21 mouse cellular contexts compared by ENCODE assay signal in the genomic region with DNA sequence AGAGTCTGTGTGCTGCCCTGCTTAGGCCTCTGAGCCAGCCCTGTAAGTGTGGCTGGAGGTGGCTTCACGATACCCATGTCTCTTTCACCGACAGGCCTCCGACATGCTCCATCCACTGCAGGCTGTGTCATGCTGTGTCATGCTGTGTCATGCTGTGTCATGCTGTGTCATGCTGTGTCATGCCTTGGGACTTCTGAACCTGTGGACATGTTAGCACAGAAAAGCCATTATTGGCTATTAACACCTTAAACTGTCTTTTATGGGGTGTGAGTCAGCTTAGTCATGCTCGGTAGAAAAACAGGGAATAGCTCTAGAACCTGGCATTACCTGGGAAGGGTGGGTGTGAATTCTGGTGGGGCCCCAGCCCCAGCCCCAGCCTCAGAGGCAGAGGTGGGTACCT.
DNase-seq lines count a peak whose midpoint lies in the region; ATAC-seq and TF ChIP-seq lines count a peak whose summit lies in the region.
"Had no signal": no experiment of that assay in that cellular context is flagged by ENCODE, and none has a peak within 500 bp of the region (broad histone marks: within the 10 kb centered on the region; RNA-seq: fewer than 3 reads in every experiment).

No protein-coding gene starts in this region.

- no peaks in the 10 kb centered on the region for H3K79me2 ChIP-seq in MEL (ENCODE audit: control insufficient read depth, insufficient read depth, low read length, poor library complexity)

- H3K27ac ChIP-seq in heart, embryonic 16.5 days (ENCODE audit: low read length), result peak overlapping the region; percentile 6; the same call in 1 of the 2 replicates
- H3K27ac ChIP-seq in heart, embryonic 11.5 days (ENCODE audit: low read depth, low read length), result no peak overlapping the region
- H3K27ac ChIP-seq in ES-Bruce4 (ENCODE audit: insufficient read depth, low read length) (no peak overlapping the region), MEL (ENCODE audit: control insufficient read depth, low read depth, low read length) (no peak overlapping the region)
- H3K27ac ChIP-seq: embryonic facial prominence, embryonic 12.5 days; intestine, embryonic 15.5 days; liver, embryonic 14.5 days had no signal

- no peak overlapping the region for H3K4me3 ChIP-seq in heart, embryonic 16.5 days (ENCODE audit: low read length)
- H3K4me3 ChIP-seq in heart, embryonic 11.5 days (ENCODE audit: low read depth, low read length), result no peak overlapping the region
- peak overlapping the region; percentile 35 for H3K4me3 ChIP-seq in megakaryocyte, embryonic 14.5 days (replicated peaks)
- no peak overlapping the region for H3K4me3 ChIP-seq in ES-Bruce4 (ENCODE audit: low read depth, low read length)
- no peak overlapping the region for H3K4me3 ChIP-seq in MEL (ENCODE audit: control insufficient read depth in 1 of 2, insufficient read depth in 1 of 2, low read depth in 2 of 2, low read length in 2 of 2)
- H3K4me3 ChIP-seq: embryonic facial prominence, embryonic 12.5 days; intestine, embryonic 15.5 days had no signal

- H3K27me3 ChIP-seq in heart, embryonic 16.5 days (ENCODE audit: control insufficient read depth, insufficient read depth, low read length), result no peaks in the 10 kb centered on the region
- H3K27me3 ChIP-seq in heart, embryonic 11.5 days (ENCODE audit: control insufficient read depth, insufficient read depth, low read length), result no peaks in the 10 kb centered on the region
- no peaks in the 10 kb centered on the region for H3K27me3 ChIP-seq in megakaryocyte, embryonic 14.5 days (replicated peaks)
- H3K27me3 ChIP-seq in ES-Bruce4 (ENCODE audit: control insufficient read depth, insufficient read depth, low read length, poor library complexity, severe bottlenecking) (no peaks in the 10 kb centered on the region), MEL (ENCODE audit: control insufficient read depth in 1 of 2, insufficient read depth in 2 of 2, low read length in 2 of 2) (no peaks in the 10 kb centered on the region)
- H3K27me3 ChIP-seq: embryonic facial prominence, embryonic 12.5 days; intestine, embryonic 15.5 days had no signal

- H3K4me2 ChIP-seq in heart, embryonic 16.5 days (ENCODE audit: low read depth, low read length), result no peak overlapping the region
- H3K4me2 ChIP-seq in heart, embryonic 11.5 days, result no peak overlapping the region
- H3K4me2 ChIP-seq: embryonic facial prominence, embryonic 12.5 days; intestine, embryonic 15.5 days had no signal

- WGBS in heart, embryonic 16.5 days, result 82% methylated on average over 4 of the region's 4 CpGs
- 82% methylated on average over 4 of the region's 4 CpGs for WGBS in heart, embryonic 11.5 days (ENCODE audit: insufficient replicate concordance)

- H3K4me1 ChIP-seq in heart, embryonic 16.5 days (ENCODE audit: control insufficient read depth, insufficient read depth, low read length), result peaks cover 66% of the 10 kb centered on the region
- H3K4me1 ChIP-seq in heart, embryonic 11.5 days (ENCODE audit: control insufficient read depth, insufficient read depth, low read length), result peaks cover 45% of the 10 kb centered on the region
- peaks cover 3% of the 10 kb centered on the region; the same call in 1 of the 2 replicates for H3K4me1 ChIP-seq in megakaryocyte, embryonic 14.5 days
- H3K4me1 ChIP-seq in ES-Bruce4 (ENCODE audit: control insufficient read depth, insufficient read depth, low read length) (peaks cover 3% of the 10 kb centered on the region), MEL (ENCODE audit: control insufficient read depth in 1 of 2, insufficient read depth in 2 of 2, low read length in 2 of 2) (no peaks in the 10 kb centered on the region)

- peak; percentile 46; the same call in 1 of the 2 replicates for TF ChIP-seq EP300 in ES-Bruce4 (IDR thresholded peaks at IDR 0.05; ENCODE audit: insufficient read depth, low read depth, low read length)
- no peak for TF ChIP-seq EP300 in MEL (IDR thresholded peaks at IDR 0.05; ENCODE audit: low read depth in 1 of 2, low read length in 2 of 2)

- peak overlapping the region; percentile 21 for H3K9ac ChIP-seq in heart, embryonic 16.5 days (ENCODE audit: low read length)
- no peak overlapping the region for H3K9ac ChIP-seq in heart, embryonic 11.5 days (ENCODE audit: low read depth, low read length)
- H3K9ac ChIP-seq in ES-Bruce4 (ENCODE audit: low read depth, poor library complexity, severe bottlenecking), result no peak overlapping the region
- H3K9ac ChIP-seq in MEL (ENCODE audit: control insufficient read depth, low read depth, low read length, poor library complexity, severe bottlenecking), result no peak overlapping the region
- H3K9ac ChIP-seq: embryonic facial prominence, embryonic 12.5 days; intestine, embryonic 15.5 days; liver, embryonic 14.5 days had no signal

- H3K9me3 ChIP-seq in heart, embryonic 16.5 days (replicated peaks; ENCODE audit: control insufficient read depth, low read length), result no peaks in the 10 kb centered on the region
- H3K9me3 ChIP-seq in heart, embryonic 11.5 days (replicated peaks; ENCODE audit: control insufficient read depth, low read length), result no peaks in the 10 kb centered on the region
- peaks cover 38% of the 10 kb centered on the region for H3K9me3 ChIP-seq in megakaryocyte, embryonic 14.5 days
- H3K9me3 ChIP-seq in ES-Bruce4 (replicated peaks; ENCODE audit: control insufficient read depth, insufficient read depth, low read length, poor library complexity, severe bottlenecking) (no peaks in the 10 kb centered on the region), MEL (replicated peaks; ENCODE audit: insufficient read depth, low read length) (no peaks in the 10 kb centered on the region)
- H3K9me3 ChIP-seq: embryonic facial prominence, embryonic 12.5 days; intestine, embryonic 15.5 days had no signal

- no peak for TF ChIP-seq RAD21 in MEL (IDR thresholded peaks at IDR 0.05; ENCODE audit: low read depth, low read length)

- no peak for TF ChIP-seq CTCF in ES-Bruce4 (IDR thresholded peaks at IDR 0.05; ENCODE audit: low read depth, low read length)
- TF ChIP-seq CTCF in MEL (IDR thresholded peaks at IDR 0.05 in 2 of 3, conservative IDR thresholded peaks at IDR 0.05 in 1 of 3; ENCODE audit: control insufficient read depth in 1 of 3, insufficient read depth in 1 of 3, low read depth in 2 of 3, low read length in 3 of 3, poor library complexity in 1 of 3, severe bottlenecking in 1 of 3), result no peak

- peak; percentile 16 for DNase-seq in MEL (ENCODE audit: low read depth, low spot score)
- DNase-seq in T-cell, adult 2 months (ENCODE audit: low spot score), result no peak
- no peak for DNase-seq in cerebellum, adult 8-10 months
- DNase-seq: adrenal gland, postnatal 10 days; embryo, embryonic 11 days; gastrocnemius, postnatal 14 days; layer of hippocampus, postnatal 36 days; liver; lung, adult 2 months; thymus, postnatal 4 days had no signal

- peaks cover 21% of the 10 kb centered on the region for H3K36me3 ChIP-seq in heart, embryonic 16.5 days (ENCODE audit: control insufficient read depth, insufficient read depth)
- peaks cover 7% of the 10 kb centered on the region for H3K36me3 ChIP-seq in heart, embryonic 11.5 days (ENCODE audit: control insufficient read depth, insufficient read depth, low read length)
- H3K36me3 ChIP-seq in megakaryocyte, embryonic 14.5 days (replicated peaks; ENCODE audit: low read length), result no peaks in the 10 kb centered on the region
- H3K36me3 ChIP-seq in ES-Bruce4 (ENCODE audit: control insufficient read depth, insufficient read depth, low read length, poor library complexity, severe bottlenecking) (peaks cover 19% of the 10 kb centered on the region; the same call in 1 of the 2 replicates), MEL (ENCODE audit: control insufficient read depth in 1 of 2, insufficient read depth in 2 of 2, low read length in 2 of 2) (no peaks in the 10 kb centered on the region)

- no peak for ATAC-seq in heart, embryonic 16.5 days (replicated peaks; ENCODE audit: extremely low read depth, insufficient read depth, low FRiP score)
- ATAC-seq in heart, embryonic 11.5 days (replicated peaks; ENCODE audit: insufficient number of reproducible peaks, low FRiP score, low TSS enrichment), result no peak
- no peak for ATAC-seq in megakaryocyte, adult 5-6 weeks (ENCODE audit: poor library complexity, severe bottlenecking)
- ATAC-seq: CD4-positive, CD25-positive, alpha-beta regulatory T cell, adult 4 months; forebrain, embryonic 14.5 days; hindbrain, embryonic 16.5 days; intestine, embryonic 15.5 days had no signal

- TF ChIP-seq POLR2A in ES-Bruce4 (IDR thresholded peaks at IDR 0.05; ENCODE audit: insufficient read depth, low read length) (no peak), MEL (IDR thresholded peaks at IDR 0.05; ENCODE audit: control insufficient read depth in 1 of 2, insufficient read depth in 1 of 2, low read depth in 1 of 2, low read length in 2 of 2, poor library complexity in 1 of 2) (no peak)

TF ChIP-seq in MEL, 35 proteins besides CTCF, POLR2A, EP300 and RAD21:
- TF ChIP-seq USF1 (IDR thresholded peaks at IDR 0.05; ENCODE audit: low read depth, low read length) (no peak), ETS1 (IDR thresholded peaks at IDR 0.05; ENCODE audit: low read depth, low read length) (0 out of 2 replicates have a peak, but pooled peaks have one; percentile 18), GABPA (IDR thresholded peaks at IDR 0.05; ENCODE audit: low read depth, low read length) (peak; percentile 66; the same call in 1 of the 2 replicates)
